Mouse (Mus musculus): ENCODE measurements around the gene Crmp1. TPM values are rescaled to one million over a fixed set of nuclear protein-coding genes. Genes with fewer than 3 reads are reported as not detected.

Crmp1 gene
- total and polyA plus RNA-seq, 3 experiments: not detected

- H3K36me3 ChIP-seq (ENCODE audit: control insufficient read depth in 1 of 2, insufficient read depth in 2 of 2, low read length in 2 of 2): no peaks in the 10 kb centered on the region
- no peak overlapping the region for H3K4me3 ChIP-seq (ENCODE audit: control insufficient read depth in 1 of 2, insufficient read depth in 1 of 2, low read depth in 2 of 2, low read length in 2 of 2)
- no peak for DNase-seq (ENCODE audit: low read depth, low spot score)
- no peak overlapping the region for H3K9ac ChIP-seq (ENCODE audit: control insufficient read depth, low read depth, low read length, poor library complexity, severe bottlenecking)
- no peaks in the 10 kb centered on the region for H3K4me1 ChIP-seq (ENCODE audit: control insufficient read depth in 1 of 2, insufficient read depth in 2 of 2, low read length in 2 of 2)
- no peak overlapping the region for H3K27ac ChIP-seq (ENCODE audit: control insufficient read depth, low read depth, low read length)
- H3K27me3 ChIP-seq (ENCODE audit: control insufficient read depth in 1 of 2, insufficient read depth in 2 of 2, low read length in 2 of 2): no peaks in the 10 kb centered on the region
- no peaks in the 10 kb centered on the region for H3K9me3 ChIP-seq (replicated peaks; ENCODE audit: insufficient read depth, low read length)
- no peak for TF ChIP-seq ETS1 (IDR thresholded peaks at IDR 0.05; ENCODE audit: low read depth, low read length)
- H3K79me2 ChIP-seq (ENCODE audit: control insufficient read depth, insufficient read depth, low read length, poor library complexity): no peaks in the 10 kb centered on the region
These were observed 2.4 kb downstream of the Crmp1 start for GRCm38 (mm10) chr5:37244161-37244560.

DNA sequence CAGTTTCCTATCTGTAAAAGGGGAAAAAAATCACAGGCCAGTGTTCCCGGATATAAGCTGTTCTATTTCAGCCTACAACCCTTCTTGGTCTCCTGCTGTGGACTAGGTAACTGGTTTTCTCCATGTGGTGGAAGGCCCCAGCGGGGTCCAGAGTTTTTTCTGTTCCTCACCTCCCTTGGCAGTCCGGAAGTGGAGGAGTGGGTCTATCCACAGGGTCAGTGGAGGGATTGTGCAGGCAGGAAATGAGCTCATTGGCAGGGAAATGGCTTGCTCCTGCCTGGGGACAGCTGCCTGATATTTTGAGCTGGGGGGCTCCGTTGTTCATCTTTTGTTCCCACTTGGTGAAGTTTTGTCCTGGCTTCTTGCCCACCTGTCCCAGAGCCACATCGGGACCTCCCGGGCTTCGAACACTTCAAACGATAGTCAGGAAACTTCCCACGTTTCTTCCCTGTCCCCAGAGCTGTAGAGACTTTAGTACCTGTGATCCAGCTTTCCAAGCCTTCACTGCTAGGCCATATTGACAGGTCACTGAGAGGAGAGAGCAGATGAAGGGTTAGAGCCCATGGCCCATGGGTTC is 3.0 kb downstream of the Crmp1 start:
- Histone ChIP-seq H3K4me3 (ENCODE audit: control insufficient read depth in 1 of 2, insufficient read depth in 1 of 2, low read depth in 2 of 2, low read length in 2 of 2) (no peak overlapping the region), H3K27me3 (ENCODE audit: control insufficient read depth in 1 of 2, insufficient read depth in 2 of 2, low read length in 2 of 2) (no peaks in the 10 kb centered on the region), H3K79me2 (ENCODE audit: control insufficient read depth, insufficient read depth, low read length, poor library complexity) (no peaks in the 10 kb centered on the region), H3K4me1 (ENCODE audit: control insufficient read depth in 1 of 2, insufficient read depth in 2 of 2, low read length in 2 of 2) (no peaks in the 10 kb centered on the region), H3K27ac (ENCODE audit: control insufficient read depth, low read depth, low read length) (no peak overlapping the region), H3K36me3 (ENCODE audit: control insufficient read depth in 1 of 2, insufficient read depth in 2 of 2, low read length in 2 of 2) (no peaks in the 10 kb centered on the region), H3K9me3 (replicated peaks; ENCODE audit: insufficient read depth, low read length) (no peaks in the 10 kb centered on the region), H3K9ac (ENCODE audit: control insufficient read depth, low read depth, low read length, poor library complexity, severe bottlenecking) (no peak overlapping the region)
- no peak for DNase-seq (ENCODE audit: low read depth, low spot score)
- TF ChIP-seq RCOR1 (IDR thresholded peaks at IDR 0.05; ENCODE audit: low read depth, low read length) (no peak), POLR2AphosphoS2 (IDR thresholded peaks at IDR 0.05; ENCODE audit: low read length) (no peak), MAFK (IDR thresholded peaks at IDR 0.05; ENCODE audit: borderline replicate concordance, low read depth, low read length) (no peak), E2F4 (IDR thresholded peaks at IDR 0.05; ENCODE audit: borderline replicate concordance, low read depth, low read length) (no peak), ZC3H11A (IDR thresholded peaks at IDR 0.05; ENCODE audit: low read depth, low read length) (no peak), ETS1 (IDR thresholded peaks at IDR 0.05; ENCODE audit: low read depth, low read length) (no peak), CHD2 (IDR thresholded peaks at IDR 0.05; ENCODE audit: low read length) (no peak), EP300 (IDR thresholded peaks at IDR 0.05; ENCODE audit: low read depth in 1 of 2, low read length in 2 of 2) (no peak), MYB (IDR thresholded peaks at IDR 0.05; ENCODE audit: low read depth, low read length) (no peak), USF2 (IDR thresholded peaks at IDR 0.05; ENCODE audit: borderline replicate concordance in 1 of 2, insufficient read depth in 1 of 2, low read depth in 1 of 2, low read length in 2 of 2) (no peak), ZNF384 (IDR thresholded peaks at IDR 0.05; ENCODE audit: low read depth, low read length) (no peak), CTCF (IDR thresholded peaks at IDR 0.05 in 2 of 3, conservative IDR thresholded peaks at IDR 0.05 in 1 of 3; ENCODE audit: control insufficient read depth in 1 of 3, insufficient read depth in 1 of 3, low read depth in 2 of 3, low read length in 3 of 3, poor library complexity in 1 of 3, severe bottlenecking in 1 of 3) (no peak), POLR2A (IDR thresholded peaks at IDR 0.05; ENCODE audit: control insufficient read depth in 1 of 2, insufficient read depth in 1 of 2, low read depth in 1 of 2, low read length in 2 of 2, poor library complexity in 1 of 2) (no peak), KAT2A (conservative IDR thresholded peaks at IDR 0.05; ENCODE audit: low read depth, low read length) (no peak), TCF12 (IDR thresholded peaks at IDR 0.05; ENCODE audit: low read depth, low read length) (no peak)

DNA sequence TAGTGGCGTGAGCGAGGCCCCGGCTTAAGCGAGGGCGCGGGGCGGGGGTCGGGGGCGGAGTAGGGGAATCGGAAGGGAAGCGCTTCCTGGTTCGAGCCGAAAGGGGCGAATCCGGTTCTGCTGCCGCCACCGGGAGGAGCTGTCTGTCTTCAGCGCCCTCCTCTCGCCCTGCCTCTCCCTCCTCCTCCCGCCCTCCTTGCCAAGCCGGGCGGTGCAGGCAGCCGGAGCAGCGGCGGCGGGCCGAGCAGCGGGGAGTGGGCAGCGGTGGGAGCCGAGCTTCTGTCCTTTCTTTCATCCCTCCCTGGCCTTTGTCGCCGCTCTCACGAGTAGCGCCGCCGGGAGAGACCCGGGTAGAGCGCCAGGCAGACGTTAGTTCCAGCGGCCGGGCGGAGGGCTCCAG is 3.9 kb downstream of the Crmp1 start:
- H3K9me3 ChIP-seq (replicated peaks; ENCODE audit: insufficient read depth, low read length): no peaks in the 10 kb centered on the region
- no peaks in the 10 kb centered on the region for H3K4me1 ChIP-seq (ENCODE audit: control insufficient read depth in 1 of 2, insufficient read depth in 2 of 2, low read length in 2 of 2)
- no peak for DNase-seq (ENCODE audit: low read depth, low spot score)
- no peak overlapping the region for H3K9ac ChIP-seq (ENCODE audit: control insufficient read depth, low read depth, low read length, poor library complexity, severe bottlenecking)
- H3K4me3 ChIP-seq (ENCODE audit: control insufficient read depth in 1 of 2, insufficient read depth in 1 of 2, low read depth in 2 of 2, low read length in 2 of 2): no peak overlapping the region
- no peak overlapping the region for H3K27ac ChIP-seq (ENCODE audit: control insufficient read depth, low read depth, low read length)
- no peaks in the 10 kb centered on the region for H3K79me2 ChIP-seq (ENCODE audit: control insufficient read depth, insufficient read depth, low read length, poor library complexity)
- no peaks in the 10 kb centered on the region for H3K27me3 ChIP-seq (ENCODE audit: control insufficient read depth in 1 of 2, insufficient read depth in 2 of 2, low read length in 2 of 2)
- no peak for TF ChIP-seq USF1 (IDR thresholded peaks at IDR 0.05; ENCODE audit: low read depth, low read length)
- H3K36me3 ChIP-seq (ENCODE audit: control insufficient read depth in 1 of 2, insufficient read depth in 2 of 2, low read length in 2 of 2): no peaks in the 10 kb centered on the region

All from MEL (cell line).